Mouse (Mus musculus) forebrain, embryonic 14.5 days (tissue): Measurements from ENCODE around the gene Mmrn1. TPM values are rescaled to one million over a fixed set of nuclear protein-coding genes. Genes with fewer than 3 reads are reported as not detected.
A peak's percentile ranks its signal among the peaks of the same experiment; 100 is the strongest.

Experiments
- ATAC-seq: fragments of 200-750 bp; cut with Nextera tagmentation; 2 replicates; pipeline ENCODE4 v1.8.0; 2017; ENCODE audit warnings: mild to moderate bottlenecking, moderate library complexity
- DNase-seq: peaks from one replicate; pipeline ENCODE4 v3.0.0-alpha.2; 2015; ENCODE audit warnings: low spot score
- H3K27ac ChIP-seq: fragments of 300-500 bp; sonication (generic); 2 replicates; pipeline ENCODE4 v1.5.1; 2014; ENCODE audit warnings: low read depth, mild to moderate bottlenecking, control low read depth, low read length, moderate library complexity
- H3K27me3 ChIP-seq: fragments of 300-500 bp; sonication (generic); replicated peaks from 2 replicates; pipeline ENCODE4 v1.6.1; 2014; ENCODE audit warnings: low read length, control low read depth, mixed read lengths; ENCODE audit not compliant: control insufficient read depth, insufficient read depth
- H3K36me3 ChIP-seq: fragments of 300-500 bp; sonication (generic); 2 replicates; pipeline ENCODE4 v1.6.1; 2014; ENCODE audit warnings: low read length, control low read depth; ENCODE audit not compliant: control insufficient read depth, insufficient read depth
- H3K4me1 ChIP-seq: fragments of 300-500 bp; sonication (generic); 2 replicates; pipeline ENCODE4 v1.6.1; 2014; ENCODE audit warnings: antibody characterized with exemption, low read length, control low read depth; ENCODE audit not compliant: control insufficient read depth, insufficient read depth
- H3K4me2 ChIP-seq: fragments of 300-500 bp; sonication (generic); 2 replicates; pipeline ENCODE4 v1.6.1; 2014; ENCODE audit warnings: mild to moderate bottlenecking, control low read depth, low read length
- H3K4me3 ChIP-seq: fragments of 300-500 bp; sonication (generic); 2 replicates; pipeline ENCODE4 v1.5.1; 2014; ENCODE audit warnings: low read depth, low read length, control low read depth
- H3K9ac ChIP-seq: fragments of 300-500 bp; sonication (generic); 2 replicates; pipeline ENCODE4 v1.6.1; 2014; ENCODE audit warnings: mild to moderate bottlenecking, low read length, control low read depth, moderate library complexity
- H3K9me3 ChIP-seq: fragments of 300-500 bp; sonication (generic); replicated peaks from 2 replicates; pipeline ENCODE4 v1.6.1; 2016; ENCODE audit warnings: low read length, control low read depth, mixed read lengths; ENCODE audit not compliant: control insufficient read depth
- WGBS: fragments of 180-500 bp; shearing (Covaris S2); extraction: QIAGEN DNeasy Blood & Tissue Kit; methylation state at CpG from one replicate; pipeline ENCODE4 v1.1.7; 2014; 5-methylcytosine and 5-hydroxymethylcytosine counted together
- polyA plus RNA-seq: library from polyadenylated mRNA; unstranded; fragments of >200 nt; fragmentation: Nextera tagmentation; extraction: Ambion mirVana; gene quantifications from 2 replicates; pipeline ENCODE4 v1.2.1, GENCODE M21; 2014

Gene Mmrn1
- polyA plus RNA-seq, 1 experiment from 2014 or later, result 3.1 TPM

- WGBS, result 63% methylated on average over 3 of the region's 3 CpGs
- H3K27ac ChIP-seq, result no peak overlapping the region
- ATAC-seq, result peak; percentile 72; the same call in 1 of the 2 replicates
- no peak overlapping the region for H3K4me3 ChIP-seq
- H3K4me1 ChIP-seq, result no peaks in the 10 kb centered on the region
- no peaks in the 10 kb centered on the region for H3K27me3 ChIP-seq
- H3K36me3 ChIP-seq, result no peaks in the 10 kb centered on the region
- H3K4me2 ChIP-seq, result no peak overlapping the region
- no peak overlapping the region for H3K9ac ChIP-seq
- no peaks in the 10 kb centered on the region for H3K9me3 ChIP-seq
- DNase-seq, result peak; percentile 55
These were observed 25.6 kb downstream of the Mmrn1 start for GRCm38 (mm10) chr6:60950415-60950814.

- no peak overlapping the region for H3K4me2 ChIP-seq
- DNase-seq (no peak), ATAC-seq (no peak)
- no peak overlapping the region for H3K9ac ChIP-seq
- H3K36me3 ChIP-seq, result no peaks in the 10 kb centered on the region
- no peaks in the 10 kb centered on the region for H3K4me1 ChIP-seq
- no peaks in the 10 kb centered on the region for H3K27me3 ChIP-seq
- no peaks in the 10 kb centered on the region for H3K9me3 ChIP-seq
- H3K27ac ChIP-seq, result no peak overlapping the region
- H3K4me3 ChIP-seq, result no peak overlapping the region
- 74% methylated on average over 2 of the region's 2 CpGs for WGBS
These were observed 36.5 kb downstream of the Mmrn1 start for GRCm38 (mm10) chr6:60961285-60961684.

- H3K9ac ChIP-seq, result no peak overlapping the region
- no peaks in the 10 kb centered on the region for H3K27me3 ChIP-seq
- no peaks in the 10 kb centered on the region for H3K36me3 ChIP-seq
- no peak for DNase-seq
- WGBS, result 29% methylated on average over 2 of the region's 2 CpGs
- H3K4me3 ChIP-seq, result no peak overlapping the region
- H3K27ac ChIP-seq, result no peak overlapping the region
- no peaks in the 10 kb centered on the region for H3K4me1 ChIP-seq
- no peak overlapping the region for H3K4me2 ChIP-seq
- ATAC-seq, result peak; percentile 62; the same call in 1 of the 2 replicates
- no peaks in the 10 kb centered on the region for H3K9me3 ChIP-seq
These were observed 37.1 kb downstream of the Mmrn1 start for GRCm38 (mm10) chr6:60961838-60962237.

- 38% methylated on average over 2 of the region's 2 CpGs for WGBS
- no peaks in the 10 kb centered on the region for H3K27me3 ChIP-seq
- no peaks in the 10 kb centered on the region for H3K4me1 ChIP-seq
- no peak overlapping the region for H3K9ac ChIP-seq
- ATAC-seq, result peak; percentile 54; the same call in 1 of the 2 replicates
- DNase-seq, result no peak
- H3K27ac ChIP-seq, result no peak overlapping the region
- no peak overlapping the region for H3K4me3 ChIP-seq
- no peaks in the 10 kb centered on the region for H3K9me3 ChIP-seq
- H3K36me3 ChIP-seq, result no peaks in the 10 kb centered on the region
- H3K4me2 ChIP-seq, result no peak overlapping the region
These were observed 37.9 kb downstream of the Mmrn1 start for GRCm38 (mm10) chr6:60962668-60963067.

GRCm38 (mm10) chr6:60963726-60964125 lies 39.0 kb downstream of the Mmrn1 start:
- no peaks in the 10 kb centered on the region for H3K36me3 ChIP-seq
- WGBS, result 64% methylated on average over 1 of the region's 1 CpGs
- ATAC-seq, result no peak
- H3K4me2 ChIP-seq, result no peak overlapping the region
- peak; percentile 56 for DNase-seq
- no peaks in the 10 kb centered on the region for H3K27me3 ChIP-seq
- H3K4me3 ChIP-seq, result no peak overlapping the region
- no peaks in the 10 kb centered on the region for H3K4me1 ChIP-seq
- no peak overlapping the region for H3K9ac ChIP-seq
- no peaks in the 10 kb centered on the region for H3K9me3 ChIP-seq
- H3K27ac ChIP-seq, result no peak overlapping the region

- Histone ChIP-seq H3K9ac (no peak overlapping the region), H3K27ac (no peak overlapping the region), H3K4me3 (no peak overlapping the region), H3K36me3 (no peaks in the 10 kb centered on the region), H3K4me2 (no peak overlapping the region), H3K4me1 (no peaks in the 10 kb centered on the region), H3K27me3 (no peaks in the 10 kb centered on the region), H3K9me3 (no peaks in the 10 kb centered on the region)
- WGBS, result 86% methylated on average over 4 of the region's 4 CpGs
- ATAC-seq (no peak), DNase-seq (no peak)
These were observed 42.2 kb downstream of the Mmrn1 start for GRCm38 (mm10) chr6:60966931-60967330.

GRCm38 (mm10) chr6:60969407-60969806 lies 44.6 kb downstream of the Mmrn1 start:
- H3K4me2 ChIP-seq, result no peak overlapping the region
- no peak overlapping the region for H3K9ac ChIP-seq
- H3K27me3 ChIP-seq, result no peaks in the 10 kb centered on the region
- DNase-seq, result no peak
- ATAC-seq, result no peak
- H3K27ac ChIP-seq, result no peak overlapping the region
- H3K9me3 ChIP-seq, result no peaks in the 10 kb centered on the region
- no peak overlapping the region for H3K4me3 ChIP-seq
- no peaks in the 10 kb centered on the region for H3K36me3 ChIP-seq
- WGBS, result 73% methylated on average over 6 of the region's 6 CpGs
- H3K4me1 ChIP-seq, result no peaks in the 10 kb centered on the region

- Histone ChIP-seq H3K27me3 (no peaks in the 10 kb centered on the region), H3K4me3 (no peak overlapping the region), H3K27ac (no peak overlapping the region), H3K4me1 (no peaks in the 10 kb centered on the region), H3K36me3 (no peaks in the 10 kb centered on the region), H3K9me3 (no peaks in the 10 kb centered on the region), H3K4me2 (no peak overlapping the region), H3K9ac (no peak overlapping the region)
- ATAC-seq, result no peak
- 78% methylated on average over 2 of the region's 2 CpGs for WGBS
- DNase-seq, result no peak
These were observed 46.0 kb downstream of the Mmrn1 start for GRCm38 (mm10) chr6:60970811-60971210.

- Histone ChIP-seq H3K9ac (no peak overlapping the region), H3K36me3 (no peaks in the 10 kb centered on the region), H3K27me3 (no peaks in the 10 kb centered on the region), H3K9me3 (no peaks in the 10 kb centered on the region), H3K4me1 (no peaks in the 10 kb centered on the region), H3K27ac (no peak overlapping the region), H3K4me2 (no peak overlapping the region), H3K4me3 (no peak overlapping the region)
- WGBS, result 72% methylated on average over 1 of the region's 1 CpGs
- no peak for DNase-seq
- no peak for ATAC-seq
These were observed 53.8 kb downstream of the Mmrn1 start for GRCm38 (mm10) chr6:60978610-60979009.
